Mouse (Mus musculus): ENCODE data around the gene 4933427D14Rik.
"Not testable (repeated sequence)": the region's sequence is repeated elsewhere in the genome, so short reads cannot be mapped to it uniquely, and the experiment has no call there.

GRCm38 (mm10) chr11:72171906-72172305, 35.4 kb downstream of the 4933427D14Rik start:
- TF ChIP-seq POLR2A (IDR thresholded peaks at IDR 0.05; ENCODE audit: borderline replicate concordance, extremely low read depth, low read depth, low read length); CTCF (IDR thresholded peaks at IDR 0.05; ENCODE audit: insufficient read depth, low read length): not testable (repeated sequence)
